In the genomic region with DNA sequence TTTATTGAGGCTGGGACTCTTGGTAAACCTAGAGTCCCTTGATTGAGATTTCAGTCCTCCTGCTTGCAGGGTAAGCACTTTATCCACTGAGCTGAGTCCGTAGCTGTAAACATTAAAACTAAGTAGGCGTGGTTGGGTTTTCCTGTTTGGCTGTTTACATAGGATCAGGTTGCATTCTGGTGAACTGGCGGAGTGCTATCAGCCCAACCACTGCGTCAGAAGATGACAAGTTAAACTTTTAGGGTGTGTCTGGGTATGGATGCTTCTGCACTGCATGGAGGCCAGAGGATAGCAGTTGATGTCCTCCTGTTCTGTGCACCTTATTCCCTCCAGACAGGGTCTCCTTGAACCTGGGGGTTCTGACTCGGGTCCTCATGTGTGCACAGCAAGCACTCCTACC, we compare ENCODE assay signal across 28 mouse cellular contexts. TPM values are rescaled to one million over a fixed set of nuclear protein-coding genes. Genes with fewer than 3 reads are reported as not detected.
DNase-seq lines count a peak whose midpoint lies in the region; ATAC-seq and TF ChIP-seq lines count a peak whose summit lies in the region.
"Had no signal": no experiment of that assay in that cellular context is flagged by ENCODE, and none has a peak within 500 bp of the region (broad histone marks: within the 10 kb centered on the region; RNA-seq: fewer than 3 reads in every experiment).

No protein-coding gene starts in this region.

- no peak overlapping the region for H3K4me3 ChIP-seq in liver, embryonic 11.5 days (ENCODE audit: low read depth, low read length)
- H3K4me3 ChIP-seq in liver, embryonic 16.5 days (ENCODE audit: low read depth, low read length): no peak overlapping the region
- no peak overlapping the region for H3K4me3 ChIP-seq in midbrain, postnatal 0 days (ENCODE audit: low read depth, low read length)
- H3K4me3 ChIP-seq: embryonic facial prominence, embryonic 13.5 days; forebrain, embryonic 13.5 days; heart, embryonic 15.5 days; limb, embryonic 10.5 days; limb, embryonic 15.5 days; megakaryocyte, embryonic 14.5 days; midbrain, embryonic 13.5 days had no signal

- no peak overlapping the region for H3K9ac ChIP-seq in liver, embryonic 11.5 days (ENCODE audit: low read depth, low read length)
- H3K9ac ChIP-seq in liver, embryonic 16.5 days (ENCODE audit: low read depth, low read length): no peak overlapping the region
- H3K9ac ChIP-seq in midbrain, postnatal 0 days (replicated peaks; ENCODE audit: low read length, poor library complexity, severe bottlenecking): no peak overlapping the region
- H3K9ac ChIP-seq: embryonic facial prominence, embryonic 13.5 days; forebrain, embryonic 13.5 days; heart, embryonic 15.5 days; limb, embryonic 15.5 days; midbrain, embryonic 13.5 days had no signal

- no peak for TF ChIP-seq CTCF in midbrain, postnatal 0 days (IDR thresholded peaks at IDR 0.05)

- H3K4me2 ChIP-seq in liver, embryonic 11.5 days: no peak overlapping the region
- no peak overlapping the region for H3K4me2 ChIP-seq in liver, embryonic 16.5 days (ENCODE audit: low read depth, low read length)
- H3K4me2 ChIP-seq in midbrain, postnatal 0 days (ENCODE audit: low read depth, low read length, poor library complexity, severe bottlenecking): no peak overlapping the region
- H3K4me2 ChIP-seq: embryonic facial prominence, embryonic 13.5 days; forebrain, embryonic 13.5 days; heart, embryonic 15.5 days; limb, embryonic 15.5 days; midbrain, embryonic 13.5 days had no signal

- 0 out of 2 replicates have a peak, but pooled peaks have one; percentile 23 for ATAC-seq in liver, embryonic 11.5 days (replicated peaks; ENCODE audit: low FRiP score)
- peak; percentile 62 for ATAC-seq in erythroblast, adult 5-6 weeks (replicated peaks; ENCODE audit: low FRiP score, poor library complexity, severe bottlenecking)
- peak; percentile 64 for ATAC-seq in liver, embryonic 16.5 days (ENCODE audit: low read depth)
- no peak for ATAC-seq in midbrain, postnatal 0 days (ENCODE audit: low FRiP score)
- ATAC-seq: forebrain, embryonic 13.5 days; hindbrain, embryonic 16.5 days; midbrain, embryonic 13.5 days had no signal

- H3K9me3 ChIP-seq in liver, embryonic 11.5 days (ENCODE audit: control insufficient read depth, low read length): no peaks in the 10 kb centered on the region
- no peaks in the 10 kb centered on the region for H3K9me3 ChIP-seq in liver, embryonic 16.5 days (replicated peaks; ENCODE audit: control insufficient read depth, low read length)
- H3K9me3 ChIP-seq in midbrain, postnatal 0 days (ENCODE audit: low read length): no peaks in the 10 kb centered on the region
- H3K9me3 ChIP-seq: embryonic facial prominence, embryonic 13.5 days; forebrain, embryonic 13.5 days; G1E; heart, embryonic 15.5 days; limb, embryonic 10.5 days; limb, embryonic 15.5 days; megakaryocyte, embryonic 14.5 days; midbrain, embryonic 13.5 days had no signal

- WGBS in liver, embryonic 11.5 days: 60% methylated on average over 5 of the region's 5 CpGs
- 64% methylated on average over 5 of the region's 5 CpGs for WGBS in liver, embryonic 16.5 days (ENCODE audit: insufficient replicate concordance)
- WGBS in midbrain, postnatal 0 days: 89% methylated on average over 5 of the region's 5 CpGs

- peaks cover 79% of the 10 kb centered on the region for H3K36me3 ChIP-seq in liver, embryonic 11.5 days (ENCODE audit: control insufficient read depth, insufficient read depth, low read length)
- peaks cover 84% of the 10 kb centered on the region for H3K36me3 ChIP-seq in liver, embryonic 16.5 days (ENCODE audit: control insufficient read depth, insufficient read depth)
- peaks cover 77% of the 10 kb centered on the region for H3K36me3 ChIP-seq in midbrain, postnatal 0 days (ENCODE audit: insufficient read depth, low read length)

- H3K4me1 ChIP-seq in liver, embryonic 11.5 days (replicated peaks; ENCODE audit: control insufficient read depth, insufficient read depth, low read length): no peaks in the 10 kb centered on the region
- no peaks in the 10 kb centered on the region for H3K4me1 ChIP-seq in liver, embryonic 16.5 days (ENCODE audit: control insufficient read depth, low read depth, low read length)
- no peaks in the 10 kb centered on the region for H3K4me1 ChIP-seq in midbrain, postnatal 0 days (ENCODE audit: insufficient read depth, low read length)
- H3K4me1 ChIP-seq: embryonic facial prominence, embryonic 13.5 days; forebrain, embryonic 13.5 days; heart, embryonic 15.5 days; limb, embryonic 10.5 days; limb, embryonic 15.5 days; midbrain, embryonic 13.5 days had no signal

- no peak for DNase-seq in liver, embryonic 11.5 days (ENCODE audit: low spot score)
- DNase-seq in liver: no peak
- no peak for DNase-seq in midbrain, postnatal 0 days (ENCODE audit: low spot score)
- no peak for DNase-seq in urinary bladder, postnatal 10 days (ENCODE audit: low spot score)
- DNase-seq in retina, embryonic 14.5 days (ENCODE audit: low spot score): no peak
- DNase-seq: adrenal gland, postnatal 14 days; cerebellum, adult 11 months; cerebellum, adult 9-10 months; cerebellum, postnatal 36 days; gastrocnemius, postnatal 10 days; kidney, adult 2 months; kidney, postnatal 14 days; layer of hippocampus, adult 9-11 months; lung, postnatal 4 days; right cerebral cortex, adult 18-20 months; right cerebral cortex, postnatal 4 days had no signal

- H3K27ac ChIP-seq in liver, embryonic 11.5 days (ENCODE audit: low read depth, low read length): no peak overlapping the region
- no peak overlapping the region for H3K27ac ChIP-seq in liver, embryonic 16.5 days (ENCODE audit: low read length)
- H3K27ac ChIP-seq in midbrain, postnatal 0 days (ENCODE audit: low read depth, low read length): no peak overlapping the region
- H3K27ac ChIP-seq: embryonic facial prominence, embryonic 13.5 days; forebrain, embryonic 13.5 days; heart, embryonic 15.5 days; limb, embryonic 10.5 days; limb, embryonic 15.5 days; midbrain, embryonic 13.5 days had no signal

- H3K27me3 ChIP-seq in liver, embryonic 11.5 days (replicated peaks; ENCODE audit: control insufficient read depth, insufficient read depth, low read length): no peaks in the 10 kb centered on the region
- H3K27me3 ChIP-seq in liver, embryonic 16.5 days (ENCODE audit: control insufficient read depth, insufficient read depth, low read depth, low read length): no peaks in the 10 kb centered on the region
- no peaks in the 10 kb centered on the region for H3K27me3 ChIP-seq in midbrain, postnatal 0 days (ENCODE audit: insufficient read depth, low read length)
- H3K27me3 ChIP-seq: embryonic facial prominence, embryonic 13.5 days; forebrain, embryonic 13.5 days; heart, embryonic 15.5 days; limb, embryonic 15.5 days; megakaryocyte, embryonic 14.5 days; midbrain, embryonic 13.5 days; Patski had no signal

RNA-seq across cellular contexts. Expression of a gene that starts 9.1 kb away (rescaled TPM):
- polyA plus RNA-seq in liver, embryonic 11.5 days (2014; fragmentation: Nextera tagmentation; extraction: Ambion mirVana): 56.7 and 57.3 TPM in 2 replicates
- total RNA-seq in erythroblast, adult 5-6 weeks (2015; ENCODE audit: low replicate concordance): 16.1 and 23.0 TPM in 2 replicates
- total RNA-seq in erythroblast, adult 5-6 weeks (2017; ENCODE audit: low replicate concordance): 35.7 and 38.2 TPM in 2 replicates
- 22.6 and 24.4 TPM in 2 replicates for polyA plus RNA-seq in liver, embryonic 16.5 days (2015; fragmentation: Nextera tagmentation; extraction: Ambion mirVana)
- total RNA-seq in midbrain, postnatal 0 days (2014; rRNA removed): 16.2 and 16.8 TPM in 2 replicates
- 17.8 and 20.7 TPM in 2 replicates for polyA plus RNA-seq in midbrain, postnatal 0 days (2015; fragmentation: Nextera tagmentation; extraction: Ambion mirVana)

RNA-seq across cellular contexts. Expression of a gene that starts 12.5 kb away (rescaled TPM):
- 1.2 and 1.8 TPM in 2 replicates for polyA plus RNA-seq in liver, embryonic 11.5 days (2014; fragmentation: Nextera tagmentation; extraction: Ambion mirVana)
- 0.58 TPM in 1 of 2 replicates, not detected in the other for total RNA-seq in erythroblast, adult 5-6 weeks (2015; ENCODE audit: low replicate concordance)
- under 0.01 and 0.42 TPM in 2 replicates for total RNA-seq in erythroblast, adult 5-6 weeks (2017; ENCODE audit: low replicate concordance)
- 0.38 and 0.41 TPM in 2 replicates for polyA plus RNA-seq in liver, embryonic 16.5 days (2015; fragmentation: Nextera tagmentation; extraction: Ambion mirVana)
- 0.66 and 1.4 TPM in 2 replicates for total RNA-seq in midbrain, postnatal 0 days (2014; rRNA removed)
- polyA plus RNA-seq in midbrain, postnatal 0 days (2015; fragmentation: Nextera tagmentation; extraction: Ambion mirVana): 0.56 and 0.67 TPM in 2 replicates

RNA-seq across cellular contexts. Expression of a gene that starts 56.0 kb away (rescaled TPM):
- polyA plus RNA-seq in liver, embryonic 11.5 days (2014; fragmentation: Nextera tagmentation; extraction: Ambion mirVana): 4.6 and 5.5 TPM in 2 replicates
- total RNA-seq in erythroblast, adult 5-6 weeks (2015; ENCODE audit: low replicate concordance): 5.6 and 6.0 TPM in 2 replicates
- total RNA-seq in erythroblast, adult 5-6 weeks (2017; ENCODE audit: low replicate concordance): 5.4 and 5.7 TPM in 2 replicates
- polyA plus RNA-seq in liver, embryonic 16.5 days (2015; fragmentation: Nextera tagmentation; extraction: Ambion mirVana): 1.5 and 1.8 TPM in 2 replicates
- total RNA-seq in midbrain, postnatal 0 days (2014; rRNA removed): 127 and 131 TPM in 2 replicates
- polyA plus RNA-seq in midbrain, postnatal 0 days (2015; fragmentation: Nextera tagmentation; extraction: Ambion mirVana): 22.2 and 23.4 TPM in 2 replicates
